In the genomic region with DNA sequence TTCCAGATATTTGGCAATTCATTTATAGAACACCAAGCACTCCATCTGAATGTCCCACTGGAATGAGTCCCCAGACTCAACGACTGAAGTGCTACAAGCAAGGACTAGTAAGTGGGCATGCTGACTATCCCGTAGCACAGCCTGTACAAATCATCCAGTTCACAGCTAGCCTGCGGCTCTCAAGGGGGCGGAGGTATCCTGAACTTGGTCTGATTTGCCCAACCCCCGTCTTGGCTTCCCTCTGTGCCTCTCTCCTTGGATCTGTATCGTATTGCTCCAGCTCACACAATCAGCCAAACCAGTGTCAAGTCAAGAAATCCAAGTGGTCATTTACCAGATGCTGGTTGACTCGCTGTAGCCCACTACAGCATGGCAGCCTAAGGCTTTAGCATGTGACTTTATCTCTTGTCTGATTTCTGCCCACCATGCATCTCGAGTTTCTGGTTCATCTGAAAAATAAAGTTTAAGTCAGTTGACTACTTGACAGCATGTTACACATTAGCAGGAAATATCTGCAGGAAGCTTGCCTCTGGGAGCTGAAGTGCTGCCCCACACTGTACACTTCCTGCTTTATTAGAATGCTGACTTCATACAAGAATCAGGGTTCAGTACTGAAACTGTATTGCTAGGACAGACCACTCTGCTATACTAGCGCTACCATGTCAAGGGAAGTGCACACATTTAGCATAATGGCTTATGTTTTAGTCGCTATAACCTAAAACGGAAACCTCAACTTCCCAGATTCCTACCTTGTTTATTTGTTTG, we compare ENCODE assay signal across 11 mouse cellular contexts. TPM values are rescaled to one million over a fixed set of nuclear protein-coding genes. Genes with fewer than 3 reads are reported as not detected.
DNase-seq lines count a peak whose midpoint lies in the region; ATAC-seq and TF ChIP-seq lines count a peak whose summit lies in the region.
"Had no signal": no experiment of that assay in that cellular context is flagged by ENCODE, and none has a peak within 500 bp of the region (broad histone marks: within the 10 kb centered on the region; RNA-seq: fewer than 3 reads in every experiment).

No protein-coding gene starts in this region.

- no peak for ATAC-seq in hindbrain, embryonic 12.5 days (ENCODE audit: low FRiP score)
- ATAC-seq in hindbrain, embryonic 14.5 days (ENCODE audit: low FRiP score): no peak
- no peak for ATAC-seq in embryonic facial prominence, embryonic 15.5 days (ENCODE audit: insufficient number of reproducible peaks, low FRiP score, low TSS enrichment, low read depth)
- ATAC-seq in liver, postnatal 0 days: 0 out of 2 replicates have a peak, but pooled peaks have one; percentile 35
- ATAC-seq: forebrain, embryonic 13.5 days had no signal

- no peaks in the 10 kb centered on the region for H3K4me1 ChIP-seq in hindbrain, embryonic 12.5 days
- H3K4me1 ChIP-seq in hindbrain, embryonic 14.5 days (replicated peaks; ENCODE audit: control insufficient read depth, insufficient read depth, low read length): no peaks in the 10 kb centered on the region
- H3K4me1 ChIP-seq in embryonic facial prominence, embryonic 15.5 days: no peaks in the 10 kb centered on the region
- no peaks in the 10 kb centered on the region for H3K4me1 ChIP-seq in liver, postnatal 0 days (ENCODE audit: insufficient read depth)
- H3K4me1 ChIP-seq: forebrain, embryonic 13.5 days; midbrain, embryonic 10.5 days; neural tube, embryonic 12.5 days had no signal

- WGBS in hindbrain, embryonic 12.5 days: 79% methylated on average over 11 of the region's 11 CpGs
- WGBS in hindbrain, embryonic 14.5 days: 90% methylated on average over 11 of the region's 11 CpGs
- 73% methylated on average over 11 of the region's 11 CpGs for WGBS in embryonic facial prominence, embryonic 15.5 days
- 74% methylated on average over 11 of the region's 11 CpGs for WGBS in liver, postnatal 0 days (ENCODE audit: insufficient replicate concordance)

- H3K27ac ChIP-seq in hindbrain, embryonic 12.5 days: peak overlapping the region; percentile 2; the same call in 1 of the 2 replicates
- no peak overlapping the region for H3K27ac ChIP-seq in hindbrain, embryonic 14.5 days
- 0 out of 2 replicates have a peak overlapping the region, but pooled peaks have one; percentile 11 for H3K27ac ChIP-seq in embryonic facial prominence, embryonic 15.5 days (replicated peaks)
- no peak overlapping the region for H3K27ac ChIP-seq in liver, postnatal 0 days (ENCODE audit: low read depth)
- H3K27ac ChIP-seq: forebrain, embryonic 13.5 days; midbrain, embryonic 10.5 days; neural tube, embryonic 12.5 days had no signal

- no peak overlapping the region for H3K4me2 ChIP-seq in hindbrain, embryonic 12.5 days (replicated peaks)
- H3K4me2 ChIP-seq in hindbrain, embryonic 14.5 days (replicated peaks): no peak overlapping the region
- no peak overlapping the region for H3K4me2 ChIP-seq in embryonic facial prominence, embryonic 15.5 days (replicated peaks)
- no peak overlapping the region for H3K4me2 ChIP-seq in liver, postnatal 0 days (ENCODE audit: low read depth, low read length)
- H3K4me2 ChIP-seq: forebrain, embryonic 13.5 days; neural tube, embryonic 12.5 days had no signal

- no peak for DNase-seq in hindbrain, embryonic 14.5 days (ENCODE audit: low spot score)
- DNase-seq in NIH3T3 (ENCODE audit: low read depth) (peak; percentile 66), MN1 (ENCODE audit: low spot score) (no peak)
- DNase-seq in liver, postnatal 0 days: no peak
- DNase-seq in left cerebral cortex, adult 18-20 months (ENCODE audit: low spot score in 2 of 2): no peak
- DNase-seq: kidney, adult 9 months had no signal

- H3K27me3 ChIP-seq in hindbrain, embryonic 12.5 days: no peaks in the 10 kb centered on the region
- no peaks in the 10 kb centered on the region for H3K27me3 ChIP-seq in hindbrain, embryonic 14.5 days (ENCODE audit: control insufficient read depth, insufficient read depth, low read length)
- H3K27me3 ChIP-seq in embryonic facial prominence, embryonic 15.5 days: no peaks in the 10 kb centered on the region
- no peaks in the 10 kb centered on the region for H3K27me3 ChIP-seq in liver, postnatal 0 days (ENCODE audit: insufficient read depth, low read length)
- H3K27me3 ChIP-seq: forebrain, embryonic 13.5 days; neural tube, embryonic 12.5 days had no signal

- TF ChIP-seq EP300 in liver, postnatal 0 days (IDR thresholded peaks at IDR 0.05; ENCODE audit: low read depth): no peak

- no peak for TF ChIP-seq CTCF in liver, postnatal 0 days (IDR thresholded peaks at IDR 0.05; ENCODE audit: low read depth)

- peaks cover 47% of the 10 kb centered on the region for H3K36me3 ChIP-seq in hindbrain, embryonic 12.5 days
- peaks cover 57% of the 10 kb centered on the region for H3K36me3 ChIP-seq in hindbrain, embryonic 14.5 days (replicated peaks; ENCODE audit: control insufficient read depth, insufficient read depth)
- H3K36me3 ChIP-seq in embryonic facial prominence, embryonic 15.5 days: peaks cover 10% of the 10 kb centered on the region; the same call in 1 of the 2 replicates
- peaks cover 37% of the 10 kb centered on the region for H3K36me3 ChIP-seq in liver, postnatal 0 days (replicated peaks; ENCODE audit: insufficient read depth, low read length)

- H3K9ac ChIP-seq in hindbrain, embryonic 12.5 days: no peak overlapping the region
- H3K9ac ChIP-seq in hindbrain, embryonic 14.5 days: no peak overlapping the region
- H3K9ac ChIP-seq in embryonic facial prominence, embryonic 15.5 days: no peak overlapping the region
- no peak overlapping the region for H3K9ac ChIP-seq in liver, postnatal 0 days (replicated peaks)
- H3K9ac ChIP-seq: forebrain, embryonic 13.5 days; neural tube, embryonic 12.5 days had no signal

- no peaks in the 10 kb centered on the region for H3K9me3 ChIP-seq in hindbrain, embryonic 12.5 days (replicated peaks)
- H3K9me3 ChIP-seq in hindbrain, embryonic 14.5 days (ENCODE audit: control insufficient read depth, low read length): no peaks in the 10 kb centered on the region
- H3K9me3 ChIP-seq in embryonic facial prominence, embryonic 15.5 days (replicated peaks): no peaks in the 10 kb centered on the region
- H3K9me3 ChIP-seq in liver, postnatal 0 days (ENCODE audit: low read length): no peaks in the 10 kb centered on the region
- H3K9me3 ChIP-seq: forebrain, embryonic 13.5 days; neural tube, embryonic 12.5 days had no signal

- no peak overlapping the region for H3K4me3 ChIP-seq in hindbrain, embryonic 12.5 days
- H3K4me3 ChIP-seq in hindbrain, embryonic 14.5 days (replicated peaks; ENCODE audit: low read length): no peak overlapping the region
- no peak overlapping the region for H3K4me3 ChIP-seq in embryonic facial prominence, embryonic 15.5 days (replicated peaks)
- H3K4me3 ChIP-seq in liver, postnatal 0 days (ENCODE audit: low read depth, low read length): no peak overlapping the region
- H3K4me3 ChIP-seq: forebrain, embryonic 13.5 days; midbrain, embryonic 10.5 days; neural tube, embryonic 12.5 days had no signal

RNA-seq across cellular contexts. Expression of a gene that starts 50.0 kb away (rescaled TPM):
- polyA plus RNA-seq in hindbrain, embryonic 12.5 days (2016; fragmentation: Nextera tagmentation; extraction: Ambion mirVana): 51.0 and 52.6 TPM in 2 replicates
- 36.5 and 40.7 TPM in 2 replicates for polyA plus RNA-seq in hindbrain, embryonic 14.5 days (2014; fragmentation: Nextera tagmentation; extraction: Ambion mirVana)
- 26.2 and 29.9 TPM in 2 replicates for polyA plus RNA-seq in embryonic facial prominence, embryonic 15.5 days (2015; fragmentation: Nextera tagmentation; extraction: Ambion mirVana)
- polyA plus RNA-seq in liver, postnatal 0 days (2015; fragmentation: Nextera tagmentation; extraction: Ambion mirVana): 7.2 and 7.9 TPM in 2 replicates
- total RNA-seq in left cerebral cortex, adult 18-20 months (2021): 10 to 100 TPM; 89.5 to 92.6 TPM

Comparison
In these comparisons a context has a peak if more than half of its experiments do, and no peak if none do; other contexts are left out.
1. H3K27ac ChIP-seq: peak in hindbrain, embryonic 12.5 days (single experiment) and embryonic facial prominence, embryonic 15.5 days (single experiment); none in hindbrain, embryonic 14.5 days (single experiment) and liver, postnatal 0 days (single experiment).